Mouse (Mus musculus) erythroblast, embryonic 14.5 days (primary cell): ENCODE results near the gene Ubash3b.

ENCODE experiments used
- GATA1 ChIP-seq: IDR thresholded peaks from 2 replicates; pipeline ENCODE4 v1.6.1; 2012; ENCODE audit warnings: low read length, inconsistent platforms, mixed read lengths
- TAL1 ChIP-seq: IDR thresholded peaks from 3 replicates; pipeline ENCODE4 v1.6.1; 2012; ENCODE audit warnings: low read length, inconsistent platforms, mixed read lengths

DNA sequence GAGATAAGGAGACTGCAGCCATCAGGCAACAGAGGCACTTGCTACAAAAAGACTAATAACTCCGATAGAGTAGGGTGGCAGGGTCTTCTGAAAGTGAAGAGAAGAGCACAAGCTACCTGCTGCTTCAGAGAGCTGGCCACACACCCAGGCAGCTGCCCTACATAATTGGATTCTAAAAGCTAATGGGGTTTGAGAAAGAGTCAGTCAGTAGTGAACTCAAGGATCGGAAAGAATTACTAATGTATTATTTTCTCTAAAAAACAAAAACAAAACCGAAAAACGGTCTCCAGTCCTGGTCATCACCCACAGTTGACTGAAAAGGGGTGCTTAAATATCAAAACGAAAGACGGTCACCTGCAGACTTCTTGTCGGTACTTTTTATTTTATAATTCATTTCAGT, 51.7 kb downstream of the Ubash3b start:
- TF ChIP-seq GATA1 = no peak
- no peak for TF ChIP-seq TAL1
